ENCODE assay signal across 8 mouse cellular contexts in the genomic region with DNA sequence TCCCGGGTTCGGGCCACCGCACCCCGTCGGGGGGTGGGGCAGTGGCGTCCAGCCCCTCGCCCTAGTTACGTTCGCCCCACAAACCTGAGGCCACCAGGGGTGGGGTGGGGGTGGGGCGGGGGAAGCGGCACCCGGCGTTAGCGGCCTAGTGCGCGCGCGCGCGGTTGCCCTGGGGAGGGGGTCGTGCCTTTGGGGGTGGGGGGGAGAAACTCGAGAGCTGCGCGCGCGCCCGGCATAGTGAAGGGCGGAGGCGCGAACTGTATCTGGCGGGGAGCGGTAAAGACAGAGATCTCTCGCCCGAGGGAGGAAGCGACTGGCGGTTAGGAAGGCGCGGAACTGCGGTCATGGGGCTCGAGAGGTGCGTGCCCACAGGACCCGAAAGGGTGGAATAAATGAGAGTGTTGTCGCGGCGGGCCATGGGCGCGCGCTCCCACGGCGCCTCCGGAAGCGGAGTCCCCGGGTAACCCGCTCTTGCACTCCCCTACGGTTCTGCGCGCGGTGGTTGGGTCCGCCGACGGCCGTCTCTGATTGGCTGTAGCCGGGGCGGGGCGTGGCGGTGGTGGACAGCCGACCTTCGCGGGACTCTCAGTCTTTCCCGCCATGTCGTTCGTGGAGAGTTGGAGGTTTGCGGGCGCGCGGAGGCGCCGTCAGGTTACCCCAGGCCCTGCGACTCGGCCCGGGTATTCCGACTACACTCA. TPM values are rescaled to one million over a fixed set of nuclear protein-coding genes. Genes with fewer than 3 reads are reported as not detected.
DNase-seq lines count a peak whose midpoint lies in the region; ATAC-seq lines count a peak whose summit lies in the region.

Gene Arl6ip6, plus strand, starts transcription at position 204 of the 698 bp plus-strand sequence.

- peaks cover 16% of the 10 kb centered on the region for H3K4me1 ChIP-seq in hindbrain, embryonic 12.5 days

- peak within 1 kb of the TSS; percentile 87 for H3K9ac ChIP-seq in hindbrain, embryonic 12.5 days

- no peaks in the 10 kb centered on the region for H3K27me3 ChIP-seq in hindbrain, embryonic 12.5 days

- peak; percentile 92 for ATAC-seq in hindbrain, embryonic 12.5 days (ENCODE audit: low FRiP score)

- H3K9me3 ChIP-seq in hindbrain, embryonic 12.5 days (replicated peaks), result no peaks in the 10 kb centered on the region

- H3K27ac ChIP-seq in hindbrain, embryonic 12.5 days, result peak within 1 kb of the TSS; percentile 97

- H3K4me2 ChIP-seq in hindbrain, embryonic 12.5 days (replicated peaks), result peak within 1 kb of the TSS; percentile 76

- H3K36me3 ChIP-seq in hindbrain, embryonic 12.5 days, result peaks cover 14% of the 10 kb centered on the region

- H3K4me3 ChIP-seq in hindbrain, embryonic 12.5 days, result peak within 1 kb of the TSS; percentile 76

- under 1% methylated on average over 73 of the region's 82 CpGs for WGBS in hindbrain, embryonic 12.5 days

- DNase-seq in NIH3T3 (ENCODE audit: low read depth), result peak; percentile 97
- DNase-seq in cerebellum, postnatal 10 days, result peak; percentile 99
- peak; percentile 95 to 98 for DNase-seq in frontal cortex, postnatal 10 days (ENCODE audit: low spot score in 2 of 2)
- peak; percentile 98 to 99 for DNase-seq in layer of hippocampus, postnatal 14 days (ENCODE audit: low spot score in 2 of 2)
- DNase-seq in lung, postnatal 14 days, result peak; percentile 99
- peak; percentile 84 for DNase-seq in retina, adult 2 months (ENCODE audit: low read depth, low spot score)
- DNase-seq in thymus, postnatal 36 days, result peak; percentile 99

RNA-seq across cellular contexts. Expression of gene Arl6ip6, which starts in this region (rescaled TPM):
- polyA plus RNA-seq in hindbrain, embryonic 12.5 days (2016; fragmentation: Nextera tagmentation; extraction: Ambion mirVana), result 49.6 and 49.9 TPM in 2 replicates
- 10 to 100 TPM; 13.8 to 14.8 TPM for total RNA-seq in layer of hippocampus, postnatal 14 days (2021)

Comparison
In these comparisons a context has a peak if more than half of its experiments do, and no peak if none do; other contexts are left out.
1. Peak in every context shown above with its lines: DNase-seq, ATAC-seq, H3K4me3 ChIP-seq and H3K27ac ChIP-seq.